Mouse (Mus musculus) lung, embryonic 16.5 days (tissue): ENCODE data around the gene Olfr48. TPM values are rescaled to one million over a fixed set of nuclear protein-coding genes. Genes with fewer than 3 reads are reported as not detected.

Experiments used
- ATAC-seq: fragments of 200-750 bp; cut with Nextera tagmentation; 2 replicates; pipeline ENCODE4 v1.8.0; 2017; ENCODE audit warnings: low read depth, mild to moderate bottlenecking, moderate library complexity
- H3K27ac ChIP-seq: fragments of 300-500 bp; sonication (generic); 2 replicates; pipeline ENCODE4 v1.5.1; 2014; ENCODE audit warnings: mild to moderate bottlenecking, control low read depth, low read length
- H3K27me3 ChIP-seq: fragments of 300-500 bp; sonication (generic); 2 replicates; pipeline ENCODE4 v1.6.1; 2014; ENCODE audit warnings: low read depth, low read length, mixed read lengths; ENCODE audit not compliant: control insufficient read depth, insufficient read depth
- H3K36me3 ChIP-seq: fragments of 300-500 bp; sonication (generic); 2 replicates; pipeline ENCODE4 v1.6.1; 2014; ENCODE audit warnings: low read length; ENCODE audit not compliant: control insufficient read depth, insufficient read depth
- H3K4me1 ChIP-seq: fragments of 300-500 bp; sonication (generic); replicated peaks from 2 replicates; pipeline ENCODE4 v1.6.1; 2014; ENCODE audit warnings: low read length, mixed read lengths; ENCODE audit not compliant: control insufficient read depth, insufficient read depth
- H3K4me2 ChIP-seq: fragments of 300-500 bp; sonication (generic); 2 replicates; pipeline ENCODE4 v1.6.1; 2014; ENCODE audit warnings: low read depth, low read length, control low read depth
- H3K4me3 ChIP-seq: fragments of 300-500 bp; sonication (generic); 2 replicates; pipeline ENCODE4 v1.5.1; 2014; ENCODE audit warnings: mild to moderate bottlenecking, low read length, control low read depth
- H3K9ac ChIP-seq: fragments of 300-500 bp; sonication (generic); 2 replicates; pipeline ENCODE4 v1.6.1; 2014; ENCODE audit warnings: low read length, control low read depth
- H3K9me3 ChIP-seq: fragments of 300-500 bp; sonication (generic); 2 replicates; pipeline ENCODE4 v1.6.1; 2016; ENCODE audit warnings: low read length; ENCODE audit not compliant: control insufficient read depth
- WGBS: fragments of 180-500 bp; shearing (Covaris S2); extraction: QIAGEN DNeasy Blood & Tissue Kit; methylation state at CpG from one replicate; pipeline ENCODE4 v1.1.7; 2014; 5-methylcytosine and 5-hydroxymethylcytosine counted together
- polyA plus RNA-seq: library from polyadenylated mRNA; unstranded; fragments of >200 nt; fragmentation: Nextera tagmentation; extraction: Ambion mirVana; gene quantifications from 2 replicates; pipeline ENCODE4 v1.2.1, GENCODE M21; 2015

The Olfr48 gene
- polyA plus RNA-seq: not detected in 2 replicates

DNA sequence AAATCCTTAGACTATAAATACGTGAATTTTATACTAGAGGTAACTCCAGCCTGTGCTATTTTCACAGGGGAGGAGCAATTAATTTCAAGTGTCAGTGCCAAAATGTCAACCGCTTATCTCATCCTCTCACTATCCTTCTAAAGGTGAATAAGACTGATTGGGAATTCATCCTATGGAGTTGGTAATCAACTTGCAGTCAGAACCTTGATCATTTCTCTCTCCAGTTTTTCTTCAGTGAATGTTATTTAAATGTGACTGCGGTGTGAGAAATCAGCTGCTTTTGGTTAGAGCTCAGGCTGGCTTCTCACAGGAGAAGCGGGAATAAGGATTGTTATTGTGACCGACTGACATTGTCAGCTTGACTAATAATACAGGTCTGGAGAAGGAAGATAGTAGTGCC is at the start of gene Olfr48:
Gene Olfr48 (minus strand): TSS at position 101 of the 400 bp plus-strand sequence.
- no peaks in the 10 kb centered on the region for H3K36me3 ChIP-seq
- H3K9me3 ChIP-seq: no peaks in the 10 kb centered on the region
- H3K4me3 ChIP-seq: no peak within 1 kb of the TSS
- ATAC-seq: no peak
- no peak within 1 kb of the TSS for H3K27ac ChIP-seq
- no peak within 1 kb of the TSS for H3K9ac ChIP-seq
- no peaks in the 10 kb centered on the region for H3K4me1 ChIP-seq
- no peaks in the 10 kb centered on the region for H3K27me3 ChIP-seq
- no peak within 1 kb of the TSS for H3K4me2 ChIP-seq
- 68% methylated on average over 5 of the region's 5 CpGs for WGBS

DNA sequence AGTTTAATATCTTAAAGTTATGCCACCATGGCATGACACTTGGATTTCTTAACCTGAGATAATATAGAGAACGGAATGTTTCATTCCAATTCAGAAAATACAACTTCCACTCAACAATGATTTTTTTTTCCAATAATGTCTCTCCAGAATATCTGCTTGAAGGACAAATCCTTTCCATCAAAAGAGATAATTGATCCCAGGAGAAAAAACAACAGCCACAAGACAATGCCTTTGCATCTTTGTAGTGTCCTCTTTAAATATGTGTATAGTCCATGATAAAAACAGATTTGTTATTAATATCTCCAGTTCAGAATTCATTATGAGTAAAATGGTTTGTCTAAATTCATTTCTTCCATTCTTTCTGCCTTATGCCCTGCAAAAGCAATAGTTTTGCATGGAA is 30.1 kb upstream of the Olfr48 start, which contains the start of gene Olfr1257:
Gene Olfr1257 (plus strand): TSS at position 301 of the 400 bp plus-strand sequence.
- no peak within 1 kb of the TSS for H3K4me3 ChIP-seq
- no peaks in the 10 kb centered on the region for H3K9me3 ChIP-seq
- H3K4me2 ChIP-seq: no peak within 1 kb of the TSS
- ATAC-seq: no peak
- no peaks in the 10 kb centered on the region for H3K36me3 ChIP-seq
- no peak within 1 kb of the TSS for H3K27ac ChIP-seq
- no peak within 1 kb of the TSS for H3K9ac ChIP-seq
- 74% methylated on average over 1 of the region's 1 CpGs for WGBS
- no peaks in the 10 kb centered on the region for H3K27me3 ChIP-seq
- no peaks in the 10 kb centered on the region for H3K4me1 ChIP-seq

DNA sequence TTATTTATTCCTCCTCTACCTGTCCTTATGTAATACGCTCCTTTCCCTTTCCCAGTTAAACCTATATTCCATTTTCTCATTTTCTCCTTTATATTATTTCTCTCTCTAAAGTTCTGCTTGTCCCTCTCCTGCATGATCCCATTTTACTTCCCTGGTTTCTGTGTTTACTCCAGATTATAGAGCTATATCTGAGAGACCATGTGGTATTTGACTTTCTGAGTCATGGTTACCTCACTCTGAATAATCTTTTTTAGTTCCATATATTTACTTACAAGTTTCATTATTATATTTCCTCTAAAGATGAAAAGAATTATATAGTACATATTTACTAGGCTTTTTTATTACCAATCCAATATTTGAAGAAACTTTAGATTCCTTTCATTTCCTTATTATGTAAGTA is 1.2 kb upstream of the Olfr48 start:
- no peak for ATAC-seq
- Histone ChIP-seq H3K4me3 (no peak overlapping the region), H3K4me1 (no peaks in the 10 kb centered on the region), H3K36me3 (no peaks in the 10 kb centered on the region), H3K27me3 (no peaks in the 10 kb centered on the region), H3K4me2 (no peak overlapping the region), H3K27ac (no peak overlapping the region), H3K9ac (no peak overlapping the region), H3K9me3 (no peaks in the 10 kb centered on the region)
- 77% methylated on average over 1 of the region's 1 CpGs for WGBS

DNA sequence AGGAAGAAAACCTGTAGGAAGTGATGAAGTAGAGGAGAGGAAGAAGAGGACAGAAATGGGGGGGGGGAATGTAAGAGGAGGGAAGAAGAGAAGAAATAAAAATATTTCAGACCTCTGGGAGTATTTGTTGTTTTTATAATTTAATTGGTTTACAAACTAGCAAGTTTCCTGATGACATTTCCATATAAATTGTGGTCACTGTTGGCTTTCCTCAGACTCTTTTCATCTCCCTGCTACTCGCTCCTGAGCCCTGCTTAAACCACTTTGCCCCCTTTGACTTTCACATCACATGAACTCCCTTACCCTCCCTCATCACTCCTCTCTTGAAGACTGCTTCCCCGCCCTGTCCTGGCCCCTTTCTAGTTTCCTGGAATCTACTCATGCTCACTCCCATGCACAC is 6.5 kb downstream of the Olfr48 start, which contains the start of gene Olfr1256:
Gene Olfr1256 (minus strand): TSS at position 101 of the 400 bp plus-strand sequence.
- Histone ChIP-seq H3K27me3 (no peaks in the 10 kb centered on the region), H3K4me3 (no peak within 1 kb of the TSS), H3K27ac (no peak within 1 kb of the TSS), H3K36me3 (no peaks in the 10 kb centered on the region), H3K4me2 (no peak within 1 kb of the TSS), H3K9ac (no peak within 1 kb of the TSS), H3K4me1 (no peaks in the 10 kb centered on the region), H3K9me3 (no peaks in the 10 kb centered on the region)
- ATAC-seq: no peak
- WGBS: 50% methylated on average over 2 of the region's 2 CpGs

DNA sequence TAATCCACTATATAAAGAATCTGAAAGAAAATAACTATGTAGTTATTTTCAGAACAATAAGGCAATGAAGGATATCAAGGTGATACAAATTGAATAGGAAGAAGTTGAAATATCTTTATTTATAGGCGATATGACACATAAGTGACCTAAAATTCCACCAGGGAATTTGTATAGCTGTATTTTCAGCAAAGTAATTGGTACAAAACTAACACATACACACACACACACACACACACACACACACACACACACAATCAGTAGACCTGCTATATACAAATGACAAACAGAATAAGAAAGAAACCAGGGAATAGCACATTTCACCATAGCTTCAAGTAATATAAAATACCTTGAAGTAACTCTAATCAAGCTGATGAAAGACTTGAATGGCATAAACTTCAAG is 27.8 kb downstream of the Olfr48 start:
- Histone ChIP-seq H3K9ac (no peak overlapping the region), H3K27me3 (no peaks in the 10 kb centered on the region), H3K9me3 (no peaks in the 10 kb centered on the region), H3K27ac (no peak overlapping the region), H3K4me3 (no peak overlapping the region), H3K36me3 (no peaks in the 10 kb centered on the region), H3K4me2 (no peak overlapping the region), H3K4me1 (no peaks in the 10 kb centered on the region)
- 63% methylated on average over 1 of the region's 1 CpGs for WGBS
- ATAC-seq: no peak

DNA sequence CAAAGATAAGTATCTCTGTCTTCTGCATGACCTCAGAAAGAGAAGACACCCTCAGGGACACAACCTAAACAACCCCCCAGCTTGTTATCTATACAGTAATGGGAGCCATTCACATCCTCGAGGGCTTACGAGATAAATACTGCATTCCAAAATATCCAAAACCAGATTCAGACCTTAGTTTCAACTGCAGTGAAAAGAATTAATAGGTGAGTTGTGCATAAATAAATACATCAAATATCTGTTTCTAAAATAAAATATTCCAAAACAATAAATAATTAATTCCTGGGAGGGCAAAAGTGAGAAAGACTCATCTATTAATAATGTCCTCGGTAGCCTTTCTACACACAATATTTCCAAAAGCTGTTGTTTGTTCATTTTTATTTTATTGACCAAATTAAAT is 36.3 kb downstream of the Olfr48 start, which contains the start of gene Olfr1255:
Gene Olfr1255 (plus strand): TSS at position 301 of the 400 bp plus-strand sequence.
- H3K27ac ChIP-seq: no peak within 1 kb of the TSS
- H3K4me3 ChIP-seq: no peak within 1 kb of the TSS
- H3K36me3 ChIP-seq: no peaks in the 10 kb centered on the region
- no peaks in the 10 kb centered on the region for H3K27me3 ChIP-seq
- H3K4me1 ChIP-seq: no peaks in the 10 kb centered on the region
- WGBS: 76% methylated on average over 3 of the region's 3 CpGs
- no peak within 1 kb of the TSS for H3K9ac ChIP-seq
- H3K9me3 ChIP-seq: no peaks in the 10 kb centered on the region
- no peak for ATAC-seq
- H3K4me2 ChIP-seq: no peak within 1 kb of the TSS

DNA sequence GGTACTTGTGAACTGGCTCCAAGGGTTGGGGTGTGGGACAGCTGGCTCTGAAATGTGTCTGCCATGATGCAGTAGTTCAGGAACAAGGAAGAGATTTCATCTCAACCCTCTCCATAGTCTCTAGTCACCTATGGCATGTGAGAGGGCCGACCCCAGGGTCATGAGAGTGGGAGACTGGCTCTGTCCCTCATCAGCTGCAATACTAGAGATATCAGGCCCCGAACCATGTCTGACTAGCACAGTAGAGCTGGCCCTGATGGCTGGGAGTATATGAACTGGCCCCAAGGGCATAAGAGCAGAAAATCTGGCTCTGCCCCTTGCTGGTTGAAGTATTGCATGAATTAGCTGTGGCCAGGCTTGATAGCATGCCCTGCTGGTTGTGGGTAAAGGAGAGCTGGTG is 37.3 kb downstream of the Olfr48 start:
- Histone ChIP-seq H3K4me2 (no peak overlapping the region), H3K27me3 (no peaks in the 10 kb centered on the region), H3K9ac (no peak overlapping the region), H3K4me3 (no peak overlapping the region), H3K9me3 (no peaks in the 10 kb centered on the region), H3K27ac (no peak overlapping the region), H3K36me3 (no peaks in the 10 kb centered on the region), H3K4me1 (no peaks in the 10 kb centered on the region)
- no peak for ATAC-seq
- WGBS: 69% methylated on average over 2 of the region's 2 CpGs

DNA sequence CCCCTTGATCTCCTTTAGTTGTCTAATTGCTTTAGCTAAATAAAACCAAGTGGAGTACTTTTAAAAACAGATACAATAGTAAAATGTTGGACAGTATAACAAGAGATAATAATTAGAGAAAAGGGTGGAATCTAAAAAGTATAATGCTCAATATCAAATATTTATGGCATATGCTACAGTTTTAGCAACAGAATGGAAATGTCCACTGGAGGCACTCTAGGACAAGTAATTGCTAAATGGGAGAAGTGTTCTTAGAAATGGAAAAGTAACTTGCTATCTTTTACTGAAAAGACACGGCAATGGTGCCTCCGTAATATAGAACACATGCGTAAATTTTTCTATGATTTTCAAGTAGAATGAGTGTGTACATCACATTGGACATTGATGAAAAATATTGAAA is 48.4 kb downstream of the Olfr48 start:
- Histone ChIP-seq H3K36me3 (no peaks in the 10 kb centered on the region), H3K9ac (no peak overlapping the region), H3K4me3 (no peak overlapping the region), H3K27ac (no peak overlapping the region), H3K4me1 (no peaks in the 10 kb centered on the region), H3K27me3 (no peaks in the 10 kb centered on the region), H3K9me3 (no peaks in the 10 kb centered on the region), H3K4me2 (no peak overlapping the region)
- 85% methylated on average over 3 of the region's 3 CpGs for WGBS
- no peak for ATAC-seq

DNA sequence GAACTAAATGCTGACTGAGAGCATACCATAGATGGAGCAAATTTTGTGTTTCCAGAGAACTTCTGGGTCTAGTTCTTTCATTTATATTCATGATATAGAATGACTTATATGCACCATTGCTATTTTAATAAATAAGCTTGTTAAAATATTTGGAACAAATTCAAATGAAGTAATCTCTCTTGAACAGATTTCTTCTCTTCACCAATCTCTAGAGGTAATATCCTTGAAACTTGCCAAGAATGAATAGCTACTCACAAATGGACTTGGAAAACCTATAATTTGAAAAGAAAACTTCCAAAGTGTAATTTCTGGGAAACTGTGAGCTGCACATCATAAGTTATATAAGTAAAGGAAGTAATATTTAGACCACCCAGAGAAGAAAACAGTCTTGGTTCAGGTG is 54.5 kb downstream of the Olfr48 start, which contains the start of gene Olfr1254:
Gene Olfr1254 (minus strand): TSS at position 101 of the 400 bp plus-strand sequence.
- Histone ChIP-seq H3K9me3 (no peaks in the 10 kb centered on the region), H3K27me3 (no peaks in the 10 kb centered on the region), H3K9ac (no peak within 1 kb of the TSS), H3K4me2 (no peak within 1 kb of the TSS), H3K4me1 (no peaks in the 10 kb centered on the region), H3K4me3 (no peak within 1 kb of the TSS), H3K36me3 (no peaks in the 10 kb centered on the region), H3K27ac (no peak within 1 kb of the TSS)
- ATAC-seq: no peak
